Mouse (Mus musculus) spleen, adult 2 months (tissue): ENCODE measurements around the gene Borcs8. TPM values are rescaled to one million over a fixed set of nuclear protein-coding genes. Genes with fewer than 3 reads are reported as not detected.

Experiments used
- DNase-seq, 2 experiments: peaks; one replicate each; pipeline versions ENCODE4 v3.0.0 to v3.0.0-alpha.2; 2012 to 2021; ENCODE audit warnings: low spot score in 2 of 2, low read depth in 1 of 2
- H3K27ac ChIP-seq: fragments of 200-500 bp; 2 replicates; pipeline ENCODE4 v1.5.1; 2012; ENCODE audit warnings: low read length, inconsistent platforms; ENCODE audit not compliant: insufficient read depth
- H3K27me3 ChIP-seq: fragments of 200-500 bp; 2 replicates; pipeline ENCODE4 v1.6.1; 2012; ENCODE audit warnings: mild to moderate bottlenecking, moderate library complexity, low read length, inconsistent platforms; ENCODE audit not compliant: control insufficient read depth, insufficient read depth
- H3K36me3 ChIP-seq: fragments of 200-500 bp; 2 replicates; pipeline ENCODE4 v1.6.1; 2012; ENCODE audit warnings: mild to moderate bottlenecking, low read length, inconsistent platforms; ENCODE audit not compliant: control insufficient read depth, insufficient read depth
- H3K4me1 ChIP-seq: fragments of 200-500 bp; 2 replicates; pipeline ENCODE4 v1.6.1; 2011; ENCODE audit warnings: inconsistent platforms; ENCODE audit not compliant: control insufficient read depth, insufficient read depth, insufficient read length
- H3K4me3 ChIP-seq: fragments of 200-500 bp; 2 replicates; pipeline ENCODE4 v1.5.1; 2011; ENCODE audit warnings: mild to moderate bottlenecking, inconsistent platforms; ENCODE audit not compliant: insufficient read depth, insufficient read length; ENCODE audit errors: extremely low read depth
- CTCF ChIP-seq: fragments of 200-500 bp; IDR thresholded peaks from 2 replicates; pipeline ENCODE4 v1.5.1; 2011; ENCODE audit warnings: mild to moderate bottlenecking, inconsistent platforms; ENCODE audit not compliant: insufficient read depth, insufficient read length, insufficient replicate concordance; ENCODE audit errors: extremely low read depth
- POLR2A ChIP-seq: fragments of 200-500 bp; IDR thresholded peaks from 2 replicates; pipeline ENCODE4 v1.6.1; 2011; ENCODE audit warnings: low read depth, low read length, inconsistent platforms
- WGBS: fragments of 180-500 bp; shearing (Covaris S2); methylation state at CpG from one replicate; pipeline ENCODE4 v1.1.7; 2018; 5-methylcytosine and 5-hydroxymethylcytosine counted together
- polyA plus RNA-seq: library from polyadenylated mRNA; depleted of rRNA; stranded (reverse); fragments of >200 nt; gene quantifications from 2 replicates; pipeline ENCODE4 v1.2.3, GENCODE M21; 2012

The Borcs8 gene
- polyA plus RNA-seq, 1 experiment: 55.8 TPM

DNA sequence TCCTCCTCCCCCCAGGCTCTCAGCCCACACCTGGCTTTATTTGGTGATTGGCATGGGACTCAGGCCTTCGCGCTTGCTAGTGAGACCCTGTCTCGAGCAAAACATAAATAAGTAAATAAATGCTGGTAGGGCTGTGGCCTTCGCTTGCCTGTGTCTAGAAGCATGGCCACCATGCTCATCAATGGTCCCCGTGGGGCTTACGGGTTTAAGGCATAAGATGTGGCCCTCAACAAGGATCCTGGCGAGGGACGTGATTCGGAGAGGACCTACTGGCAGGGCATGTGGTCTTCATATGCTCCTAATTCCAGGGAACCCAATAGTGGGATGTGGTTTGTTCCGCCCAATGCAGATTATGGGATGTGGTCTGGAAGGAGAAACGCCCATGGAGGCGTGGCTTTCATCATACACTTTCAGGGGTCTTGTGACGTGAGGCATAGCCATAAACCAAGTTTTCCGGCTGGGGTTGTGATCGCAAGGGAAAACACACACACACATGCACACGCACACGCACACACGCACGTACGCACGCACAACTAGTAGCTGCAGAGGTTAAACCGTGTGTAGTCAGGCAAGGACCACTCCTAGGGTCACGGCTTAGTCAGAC, 28.0 kb upstream of the Borcs8 start:
- H3K27me3 ChIP-seq: peaks cover 11% of the 10 kb centered on the region; the same call in 1 of the 2 replicates
- WGBS: 61% methylated on average over 23 of the region's 23 CpGs
- no peak for TF ChIP-seq POLR2A
- TF ChIP-seq CTCF: no peak

DNA sequence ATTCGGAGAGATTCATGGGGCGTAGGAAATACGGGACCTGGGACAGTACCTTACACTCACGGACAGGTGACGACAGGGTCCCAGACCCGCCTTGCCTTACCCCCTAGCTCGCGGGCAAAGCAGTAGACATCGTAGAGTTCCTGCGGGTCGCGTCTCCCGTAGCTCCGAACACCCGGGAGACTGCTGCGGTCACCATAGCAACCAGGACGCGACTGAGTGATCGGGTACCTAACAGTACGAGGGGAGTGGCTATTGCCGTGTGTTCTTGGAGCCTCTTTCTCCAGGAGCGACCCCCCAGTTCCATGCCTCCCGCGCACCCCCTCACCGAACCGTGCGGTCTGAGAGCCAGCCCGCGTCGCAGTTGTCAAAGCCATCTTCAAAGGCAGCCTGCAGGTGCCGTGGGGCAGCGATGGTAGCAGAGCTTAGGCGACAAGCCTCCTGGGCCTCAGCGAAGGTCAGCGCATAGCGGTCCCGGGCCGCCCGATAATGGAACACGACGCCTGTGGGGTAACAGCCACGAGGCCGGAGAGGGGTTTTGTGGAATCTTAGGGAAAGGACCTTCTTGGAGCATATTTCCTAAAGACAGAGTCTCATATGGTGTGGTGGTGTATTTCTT, 26.8 kb upstream of the Borcs8 start:
- no peaks in the 10 kb centered on the region for H3K36me3 ChIP-seq
- no peak for TF ChIP-seq POLR2A
- no peak for TF ChIP-seq CTCF
- no peak overlapping the region for H3K4me3 ChIP-seq
- H3K27ac ChIP-seq: no peak overlapping the region
- no peak for DNase-seq
- H3K4me1 ChIP-seq: peaks cover 10% of the 10 kb centered on the region
- 13% methylated on average over 43 of the region's 43 CpGs for WGBS
- H3K27me3 ChIP-seq: peaks cover 13% of the 10 kb centered on the region; the same call in 1 of the 2 replicates

More for the DNA sequence above, 28.0 kb upstream of the Borcs8 start:
- Histone ChIP-seq H3K4me3 (no peak overlapping the region), H3K4me1 (peaks cover 10% of the 10 kb centered on the region), H3K36me3 (no peaks in the 10 kb centered on the region), H3K27ac (no peak overlapping the region)
- no peak for DNase-seq

DNA sequence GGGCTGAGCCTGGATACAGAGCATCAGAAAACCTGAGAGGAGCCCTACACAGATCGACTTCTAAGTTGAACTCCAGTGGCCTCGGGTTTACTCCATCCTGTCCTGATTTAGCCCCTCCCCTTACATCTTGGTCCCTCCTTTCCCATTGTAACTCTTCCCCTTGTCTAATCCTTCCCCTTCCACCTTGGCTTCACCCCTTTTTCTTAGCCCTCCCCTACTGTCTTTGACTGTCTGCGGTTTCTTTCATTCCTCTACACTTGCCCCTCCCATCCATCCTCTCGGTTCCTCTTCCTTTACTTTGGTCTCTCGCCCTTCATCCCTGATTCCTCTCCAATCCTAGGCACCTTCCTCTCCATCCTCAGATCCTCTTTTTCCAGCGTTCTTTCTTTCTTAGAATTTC, 24.8 kb upstream of the Borcs8 start:
- Histone ChIP-seq H3K36me3 (no peaks in the 10 kb centered on the region), H3K27me3 (peaks cover 18% of the 10 kb centered on the region; the same call in 1 of the 2 replicates)
- 9% methylated on average over 6 of the region's 6 CpGs for WGBS

DNA sequence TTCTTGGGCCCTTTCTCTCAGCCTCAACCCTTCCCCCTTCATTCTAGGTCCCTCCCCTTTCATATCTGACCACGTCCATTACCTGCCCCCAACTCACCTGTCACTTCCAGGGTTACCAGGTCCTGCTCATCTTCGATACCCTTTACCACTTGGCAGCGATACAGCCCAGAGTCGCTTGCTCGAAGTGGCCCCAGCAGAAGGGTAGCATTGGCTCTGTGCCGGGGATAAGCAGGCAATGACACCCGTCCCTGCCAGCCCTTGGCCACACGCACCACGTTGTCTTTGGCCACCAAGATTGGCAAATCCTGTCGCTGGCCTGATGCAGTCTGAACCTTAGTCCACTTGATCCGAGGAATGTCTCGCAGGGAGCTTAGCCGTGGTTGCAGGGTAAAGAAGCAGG, 24.4 kb upstream of the Borcs8 start:
- WGBS: 66% methylated on average over 13 of the region's 13 CpGs
- TF ChIP-seq POLR2A: no peak
- TF ChIP-seq CTCF: no peak
- no peak overlapping the region for H3K4me3 ChIP-seq
- no peak for DNase-seq
- peaks cover 20% of the 10 kb centered on the region; the same call in 1 of the 2 replicates for H3K27me3 ChIP-seq
- H3K4me1 ChIP-seq: peaks cover 10% of the 10 kb centered on the region
- H3K27ac ChIP-seq: no peak overlapping the region
- no peaks in the 10 kb centered on the region for H3K36me3 ChIP-seq

More for the DNA sequence above, 24.8 kb upstream of the Borcs8 start:
- no peak for DNase-seq
- TF ChIP-seq CTCF (no peak), POLR2A (no peak)
- H3K27ac ChIP-seq: no peak overlapping the region
- H3K4me3 ChIP-seq: no peak overlapping the region
- peaks cover 10% of the 10 kb centered on the region for H3K4me1 ChIP-seq

- no peaks in the 10 kb centered on the region for H3K36me3 ChIP-seq
- DNase-seq: no peak
- TF ChIP-seq CTCF: no peak
- TF ChIP-seq POLR2A: no peak
- H3K4me3 ChIP-seq: no peak overlapping the region
- H3K27ac ChIP-seq: no peak overlapping the region
- 10% methylated on average over 9 of the region's 9 CpGs for WGBS
- no peaks in the 10 kb centered on the region; the same call in 1 of the 2 replicates for H3K4me1 ChIP-seq
- peaks cover 19% of the 10 kb centered on the region; the same call in 1 of the 2 replicates for H3K27me3 ChIP-seq
Observed at GRCm38 (mm10) chr8:70117611-70118010, 21.7 kb upstream of the Borcs8 start.

- no peak for DNase-seq
- H3K4me3 ChIP-seq: no peak overlapping the region
- 21% methylated on average over 17 of the region's 17 CpGs for WGBS
Observed at GRCm38 (mm10) chr8:70118726-70119700, 20.3 kb upstream of the Borcs8 start.

More at GRCm38 (mm10) chr8:70118726-70119700, 20.3 kb upstream of the Borcs8 start:
- peaks cover 18% of the 10 kb centered on the region; the same call in 1 of the 2 replicates for H3K27me3 ChIP-seq
- no peaks in the 10 kb centered on the region for H3K36me3 ChIP-seq
- no peaks in the 10 kb centered on the region for H3K4me1 ChIP-seq
- no peak overlapping the region for H3K27ac ChIP-seq
- TF ChIP-seq POLR2A: no peak
- no peak for TF ChIP-seq CTCF
